ENCODE assay signal across 21 mouse cellular contexts in genomic region chr1:165432883-165433282, GRCm38 (mm10). TPM values are rescaled to one million over a fixed set of nuclear protein-coding genes. Genes with fewer than 3 reads are reported as not detected.
A peak's percentile ranks its signal among the peaks of the same experiment; 100 is the strongest.
DNase-seq lines count a peak whose midpoint lies in the region; ATAC-seq and TF ChIP-seq lines count a peak whose summit lies in the region.
"Had no signal": no experiment of that assay in that cellular context is flagged by ENCODE, and none has a peak within 500 bp of the region (broad histone marks: within the 10 kb centered on the region; RNA-seq: fewer than 3 reads in every experiment).

No protein-coding gene starts in this region.

- peak; percentile 73 for ATAC-seq in Patski
- ATAC-seq: activated CD4-positive, CD25-positive, alpha-beta regulatory T cell, adult 4 months; CD4-positive, CD25-positive, alpha-beta regulatory T cell, adult 4 months; hindbrain, postnatal 0 days; midbrain, embryonic 13.5 days had no signal

- no peak for TF ChIP-seq CTCF in gastrocnemius, adult 2 months (IDR thresholded peaks at IDR 0.05)
- no peak for TF ChIP-seq CTCF in Patski (IDR thresholded peaks at IDR 0.05)

- 80% methylated on average over 1 of the region's 1 CpGs for WGBS in hindbrain, embryonic 10.5 days

- CTCF ChIA-PET in Patski (lab: Charles Lee) = interaction anchor here (1.3 kb wide), 2 partner anchors 9 to 32 kb away, joined by 3 read pairs; no protein-coding TSS in a partner anchor

- intact Hi-C loops in gastrocnemius, adult 2 months (cut with DNase I) = no loop called here
- intact Hi-C loops in left cerebral cortex, postnatal 25 days (cut with DNase I) = no loop called here

- no peak overlapping the region for H3K4me3 ChIP-seq in gastrocnemius, adult 2 months
- H3K4me3 ChIP-seq in hindbrain, embryonic 10.5 days = no peak overlapping the region
- H3K4me3 ChIP-seq: embryonic facial prominence, embryonic 13.5 days; forebrain, embryonic 10.5 days; limb, embryonic 12.5 days; liver, embryonic 13.5 days; midbrain, embryonic 13.5 days had no signal

- DNase-seq in gastrocnemius, adult 2 months = peak; percentile 27
- no peak for DNase-seq in gastrocnemius, postnatal 25 days
- DNase-seq in 416B (ENCODE audit: low read depth) = peak; percentile 86
- peak; percentile 12 for DNase-seq in Patski (ENCODE audit: low read depth, low spot score)
- peak; percentile 85 for DNase-seq in fibroblast of lung, adult 2 months (ENCODE audit: low read depth)
- no peak for DNase-seq in thymus, postnatal 14 days
- no peak for DNase-seq in hindbrain, embryonic 10.5 days (ENCODE audit: low spot score)
- DNase-seq in left cerebral cortex, postnatal 25 days (ENCODE audit: low spot score in 2 of 2) = no peak
- DNase-seq: cerebellum, adult 8-10 months; heart, postnatal 4 days; kidney, adult 18-20 months; kidney, postnatal 10 days; liver, embryonic 13.5 days; thymus, postnatal 36 days had no signal

- in situ Hi-C loops in Patski (cut with MboI; ENCODE audit: low pct_unique_long_range_greater_than_20kb) = no loop called here

- peak overlapping the region; percentile 48 for H3K27ac ChIP-seq in gastrocnemius, adult 2 months
- H3K27ac ChIP-seq in hindbrain, embryonic 10.5 days = no peak overlapping the region
- H3K27ac ChIP-seq: embryonic facial prominence, embryonic 13.5 days; forebrain, embryonic 10.5 days; hindbrain, postnatal 0 days; limb, embryonic 12.5 days; liver, embryonic 13.5 days; midbrain, embryonic 13.5 days had no signal

- POLR2A ChIA-PET in Patski (lab: Charles Lee) = no interaction called here

- no peaks in the 10 kb centered on the region for H3K36me3 ChIP-seq in hindbrain, embryonic 10.5 days
- H3K36me3 ChIP-seq: embryonic facial prominence, embryonic 13.5 days; forebrain, embryonic 10.5 days; limb, embryonic 12.5 days; liver, embryonic 13.5 days had no signal

- H3K27me3 ChIP-seq in Patski = no peaks in the 10 kb centered on the region
- no peaks in the 10 kb centered on the region for H3K27me3 ChIP-seq in hindbrain, embryonic 10.5 days (ENCODE audit: insufficient read depth, poor library complexity, severe bottlenecking)
- H3K27me3 ChIP-seq: embryonic facial prominence, embryonic 13.5 days; limb, embryonic 12.5 days; liver, embryonic 13.5 days; midbrain, embryonic 13.5 days had no signal

- no peaks in the 10 kb centered on the region for H3K4me1 ChIP-seq in hindbrain, embryonic 10.5 days (replicated peaks)
- H3K4me1 ChIP-seq: embryonic facial prominence, embryonic 13.5 days; forebrain, embryonic 10.5 days; limb, embryonic 12.5 days; liver, embryonic 13.5 days; midbrain, embryonic 13.5 days had no signal

- no peaks in the 10 kb centered on the region; the same call in 1 of the 2 replicates for H3K9me3 ChIP-seq in hindbrain, embryonic 10.5 days
- H3K9me3 ChIP-seq: forebrain, embryonic 10.5 days; limb, embryonic 12.5 days; liver, embryonic 13.5 days had no signal

RNA-seq across cellular contexts. Expression of gene Dcaf6, which starts 27.4 kb away (rescaled TPM):
- total RNA-seq in gastrocnemius, adult 2 months (2021) = 100 to 1,000 TPM; 276 to 287 TPM
- 100 to 1,000 TPM; 202 to 262 TPM for total RNA-seq in gastrocnemius, postnatal 25 days (2021)
- polyA plus RNA-seq in Patski (2021) = 55.8 TPM
- 6.4 and 6.6 TPM in 2 replicates for polyA plus RNA-seq in hindbrain, embryonic 10.5 days (2016; fragmentation: Nextera tagmentation; extraction: Ambion mirVana)
- total RNA-seq in left cerebral cortex, postnatal 25 days (2021) = 100 to 1,000 TPM in 1 of 2 experiments, 10 to 100 TPM in 1; 90.9 to 101 TPM

RNA-seq across cellular contexts. Expression of gene Mpc2, which starts 27.6 kb away (rescaled TPM):
- total RNA-seq in gastrocnemius, adult 2 months (2021) = 100 to 1,000 TPM; 302 to 421 TPM
- total RNA-seq in gastrocnemius, postnatal 25 days (2021) = 100 to 1,000 TPM; 333 to 337 TPM
- polyA plus RNA-seq in Patski (2021) = 187 TPM
- 87.5 and 119 TPM in 2 replicates for polyA plus RNA-seq in hindbrain, embryonic 10.5 days (2016; fragmentation: Nextera tagmentation; extraction: Ambion mirVana)
- total RNA-seq in left cerebral cortex, postnatal 25 days (2021) = 100 to 1,000 TPM; 126 to 141 TPM

RNA-seq across cellular contexts. Expression of gene Adcy10, which starts 52.1 kb away (rescaled TPM):
- not detected for total RNA-seq in gastrocnemius, adult 2 months (2021)
- total RNA-seq in gastrocnemius, postnatal 25 days (2021) = under 1 TPM in 1 of 2 experiments, not detected in 1; 0.40 TPM
- 0.15 TPM for polyA plus RNA-seq in Patski (2021)
- polyA plus RNA-seq in hindbrain, embryonic 10.5 days (2016; fragmentation: Nextera tagmentation; extraction: Ambion mirVana) = 0.07 TPM in 1 of 2 replicates, not detected in the other
- total RNA-seq in left cerebral cortex, postnatal 25 days (2021) = under 1 TPM; 0.41 to 0.71 TPM

Comparison
In these comparisons a context has a peak if more than half of its experiments do, and no peak if none do; other contexts are left out.
1. DNase-seq: peak in gastrocnemius, adult 2 months (single experiment), 416B (single experiment), Patski (single experiment) and fibroblast of lung, adult 2 months (single experiment); none in gastrocnemius, postnatal 25 days (single experiment), thymus, postnatal 14 days (single experiment), hindbrain, embryonic 10.5 days (single experiment) and left cerebral cortex, postnatal 25 days (0 of 2).